Mouse (Mus musculus) embryonic fibroblast, embryonic 13.5 days (primary cell): ENCODE measurements around the gene Emilin2.

Experiments used
- CTCF ChIP-seq: IDR thresholded peaks from 2 replicates; pipeline ENCODE4 v1.5.1; 2011; ENCODE audit warnings: mild to moderate bottlenecking, control low read depth, low read length, moderate library complexity, borderline replicate concordance; ENCODE audit not compliant: insufficient read depth
- POLR2A ChIP-seq: IDR thresholded peaks from 2 replicates; pipeline ENCODE4 v1.6.1; 2011; ENCODE audit warnings: low read depth, mild to moderate bottlenecking, control low read depth, low read length, moderate library complexity

DNA sequence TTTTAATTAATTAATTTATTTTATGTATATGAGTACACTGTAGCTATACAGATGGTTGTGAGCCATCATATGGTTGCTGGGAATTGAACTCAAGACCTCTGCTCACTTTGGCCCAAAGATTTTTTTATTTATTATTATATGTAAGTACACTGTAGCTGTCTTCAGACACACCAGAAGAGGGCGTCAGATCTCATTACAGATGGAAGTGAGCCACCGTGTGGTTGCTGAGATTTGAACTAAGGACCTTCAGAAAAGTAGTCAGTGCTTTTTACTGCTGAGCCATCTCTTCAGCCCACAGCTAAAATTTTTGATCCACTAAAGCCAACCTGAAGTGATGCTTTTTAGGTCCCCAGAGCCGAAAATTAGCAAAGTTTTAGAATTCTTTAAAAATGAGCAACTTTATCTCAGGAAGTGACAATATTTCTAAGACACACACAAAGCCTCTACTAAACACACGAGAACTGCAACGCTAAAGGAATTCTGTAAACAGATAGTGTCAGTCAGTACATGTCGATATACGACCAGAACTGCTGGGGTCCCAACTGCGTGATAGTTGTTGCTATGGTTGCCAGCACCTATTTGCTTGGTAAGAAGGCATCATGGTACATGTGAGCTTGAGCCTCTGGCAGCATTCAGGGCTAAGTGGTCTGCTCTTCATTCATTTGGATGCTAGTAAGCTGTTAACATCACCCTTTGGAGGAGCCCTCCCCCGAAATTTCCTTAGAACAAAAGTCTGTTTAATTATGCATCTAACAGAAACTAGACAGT is 84.5 kb downstream of the Emilin2 start:
- TF ChIP-seq CTCF (no peak), POLR2A (no peak)
